Mouse (Mus musculus) stomach, postnatal 0 days (tissue): Measurements from ENCODE around the gene Capn10. TPM values are rescaled to one million over a fixed set of nuclear protein-coding genes. Genes with fewer than 3 reads are reported as not detected.

Source experiments
- ATAC-seq: fragments of 200-750 bp; cut with Nextera tagmentation; 2 replicates; pipeline ENCODE4 v1.8.0; 2017; ENCODE audit not compliant: low FRiP score, low TSS enrichment
- DNase-seq: peaks from one replicate; pipeline ENCODE4 v3.0.0-alpha.2; 2016; ENCODE audit warnings: low spot score
- H3K27ac ChIP-seq: fragments of 300-500 bp; sonication (generic); replicated peaks from 2 replicates; pipeline ENCODE4 v1.5.1; 2014; ENCODE audit warnings: mild to moderate bottlenecking, control low read depth
- H3K27me3 ChIP-seq: fragments of 300-500 bp; sonication (generic); 2 replicates; pipeline ENCODE4 v1.6.1; 2014; ENCODE audit warnings: low read length; ENCODE audit not compliant: control insufficient read depth, insufficient read depth
- H3K36me3 ChIP-seq: fragments of 300-500 bp; sonication (generic); 2 replicates; pipeline ENCODE4 v1.6.1; 2014; ENCODE audit warnings: low read length, mixed read lengths; ENCODE audit not compliant: control insufficient read depth, insufficient read depth
- H3K4me1 ChIP-seq: fragments of 300-500 bp; sonication (generic); replicated peaks from 2 replicates; pipeline ENCODE4 v1.6.1; 2014; ENCODE audit warnings: antibody characterized with exemption; ENCODE audit not compliant: control insufficient read depth, insufficient read depth
- H3K4me2 ChIP-seq: fragments of 300-500 bp; sonication (generic); replicated peaks from 2 replicates; pipeline ENCODE4 v1.6.1; 2014; ENCODE audit warnings: low read depth, mild to moderate bottlenecking, control low read depth, moderate library complexity
- H3K4me3 ChIP-seq: fragments of 300-500 bp; sonication (generic); 2 replicates; pipeline ENCODE4 v1.5.1; 2014; ENCODE audit warnings: low read depth, low read length, control low read depth
- H3K9ac ChIP-seq: fragments of 300-500 bp; sonication (generic); 2 replicates; pipeline ENCODE4 v1.6.1; 2014; ENCODE audit warnings: mild to moderate bottlenecking, low read length, control low read depth, mixed read lengths
- H3K9me3 ChIP-seq: fragments of 300-500 bp; sonication (generic); 2 replicates; pipeline ENCODE4 v1.6.1; 2016; ENCODE audit warnings: low read length; ENCODE audit not compliant: control insufficient read depth
- CTCF ChIP-seq: IDR thresholded peaks from 2 replicates; pipeline ENCODE4 v1.5.1; 2016; ENCODE audit warnings: antibody characterized with exemption, low read depth, mild to moderate bottlenecking, moderate library complexity
- EP300 ChIP-seq: optimal IDR thresholded peaks from 2 replicates; pipeline ENCODE3; 2016; ENCODE audit warnings: antibody characterized with exemption
- WGBS: fragments of 180-500 bp; shearing (Covaris S2); extraction: QIAGEN DNeasy Blood & Tissue Kit; methylation state at CpG from one replicate; pipeline ENCODE4 v1.1.7; 2014; 5-methylcytosine and 5-hydroxymethylcytosine counted together
- polyA plus RNA-seq: library from polyadenylated mRNA; unstranded; fragments of >200 nt; fragmentation: Nextera tagmentation; extraction: Ambion mirVana; gene quantifications from 2 replicates; pipeline ENCODE4 v1.2.1, GENCODE M21; 2015

The Capn10 gene
- polyA plus RNA-seq, 1 experiment from 2014 or later = 23.3 TPM

- Histone ChIP-seq H3K9ac (no peak overlapping the region), H3K9me3 (no peaks in the 10 kb centered on the region), H3K27me3 (no peaks in the 10 kb centered on the region), H3K4me3 (no peak overlapping the region), H3K27ac (no peak overlapping the region), H3K36me3 (no peaks in the 10 kb centered on the region), H3K4me1 (no peaks in the 10 kb centered on the region), H3K4me2 (no peak overlapping the region)
- 90% methylated on average over 17 of the region's 17 CpGs for WGBS
- DNase-seq (no peak), ATAC-seq (no peak)
- no peak for TF ChIP-seq CTCF
- no peak for TF ChIP-seq EP300
Observed at GRCm38 (mm10) chr1:92982931-92983605, 48.9 kb downstream of the Capn10 start.

DNA sequence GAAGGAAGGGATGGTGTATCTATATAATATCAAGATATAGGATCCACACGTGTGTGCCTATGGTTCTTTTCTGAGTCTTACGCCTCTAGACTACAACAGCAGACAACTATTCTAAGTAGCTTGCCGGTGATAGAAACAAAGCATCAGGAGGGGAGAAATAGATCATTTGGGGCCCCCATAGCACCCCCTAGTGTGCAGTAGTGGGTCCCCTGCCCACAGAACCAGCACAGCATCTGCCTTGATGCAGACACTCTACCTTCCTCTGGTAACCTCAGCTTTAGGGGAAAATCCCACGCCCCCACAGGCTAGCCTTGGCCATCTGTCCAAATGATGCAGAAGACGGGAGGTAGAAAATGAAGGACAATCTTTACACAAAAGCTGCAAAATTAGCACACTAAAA, 50.8 kb downstream of the Capn10 start:
- Histone ChIP-seq H3K4me3 (no peak overlapping the region), H3K4me1 (no peaks in the 10 kb centered on the region), H3K36me3 (no peaks in the 10 kb centered on the region), H3K4me2 (no peak overlapping the region), H3K9me3 (no peaks in the 10 kb centered on the region), H3K9ac (no peak overlapping the region), H3K27me3 (no peaks in the 10 kb centered on the region), H3K27ac (no peak overlapping the region)
- no peak for ATAC-seq
- TF ChIP-seq EP300 (no peak), CTCF (no peak)
- WGBS = 84% methylated on average over 5 of the region's 5 CpGs
- DNase-seq = no peak

DNA sequence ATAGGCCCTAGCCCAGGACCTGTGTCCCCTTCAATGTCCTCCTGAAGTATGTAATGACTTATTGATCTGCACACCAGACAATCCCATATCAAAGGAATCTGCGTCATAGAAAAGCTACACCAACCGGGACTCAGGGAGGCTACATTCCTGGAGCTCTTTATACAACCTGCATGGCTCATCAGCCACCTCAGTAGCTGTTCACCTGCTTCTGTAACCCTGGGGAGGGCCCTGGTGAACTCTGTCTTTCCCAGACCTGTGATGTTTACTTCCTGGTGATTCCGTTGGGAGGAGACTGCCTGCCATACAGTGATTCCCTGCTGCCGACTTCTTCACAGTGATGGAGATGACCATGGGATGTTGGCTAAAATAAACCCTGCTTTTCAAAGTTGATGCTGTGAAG, 54.7 kb downstream of the Capn10 start:
- Histone ChIP-seq H3K4me2 (no peak overlapping the region), H3K27me3 (no peaks in the 10 kb centered on the region), H3K27ac (no peak overlapping the region), H3K9me3 (no peaks in the 10 kb centered on the region), H3K4me3 (no peak overlapping the region), H3K36me3 (no peaks in the 10 kb centered on the region), H3K4me1 (no peaks in the 10 kb centered on the region), H3K9ac (no peak overlapping the region)
- no peak for TF ChIP-seq CTCF
- TF ChIP-seq EP300 = no peak
- 42% methylated on average over 4 of the region's 4 CpGs for WGBS
- no peak; the same call in 1 of the 2 replicates for ATAC-seq
- no peak for DNase-seq

DNA sequence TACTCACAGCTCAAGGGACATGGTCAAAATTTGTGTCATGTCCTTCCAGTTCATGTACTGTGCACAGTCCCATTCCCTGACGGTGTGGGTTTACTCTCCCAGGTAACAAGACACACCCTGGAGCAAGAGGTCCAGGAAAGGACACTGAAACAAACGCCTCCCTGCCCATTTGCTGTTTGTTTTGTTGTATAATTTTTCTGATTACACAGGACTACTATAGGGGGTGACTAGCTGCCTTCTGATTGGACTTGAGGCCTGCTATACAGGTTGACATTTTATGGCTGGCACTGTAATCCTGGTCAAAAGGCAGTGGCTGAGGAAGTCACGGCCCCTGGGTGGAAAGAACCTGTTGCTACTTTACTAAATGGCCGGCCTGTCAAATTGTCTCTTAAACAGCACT, 55.7 kb downstream of the Capn10 start:
- Histone ChIP-seq H3K4me3 (no peak overlapping the region), H3K27me3 (no peaks in the 10 kb centered on the region), H3K9ac (no peak overlapping the region), H3K9me3 (no peaks in the 10 kb centered on the region), H3K36me3 (no peaks in the 10 kb centered on the region), H3K4me2 (no peak overlapping the region), H3K27ac (no peak overlapping the region), H3K4me1 (no peaks in the 10 kb centered on the region)
- ATAC-seq (peak; percentile 83), DNase-seq (peak; percentile 36)
- no peak for TF ChIP-seq CTCF
- TF ChIP-seq EP300 = no peak
- WGBS = 39% methylated on average over 4 of the region's 4 CpGs

- H3K27me3 ChIP-seq = no peaks in the 10 kb centered on the region
- no peaks in the 10 kb centered on the region for H3K4me1 ChIP-seq
- no peak overlapping the region for H3K4me2 ChIP-seq
- 80% methylated on average over 6 of the region's 6 CpGs for WGBS
- H3K4me3 ChIP-seq = no peak overlapping the region
- ATAC-seq (no peak), DNase-seq (no peak)
- no peak overlapping the region for H3K9ac ChIP-seq
- H3K36me3 ChIP-seq = no peaks in the 10 kb centered on the region
- H3K9me3 ChIP-seq = no peaks in the 10 kb centered on the region
- no peak overlapping the region for H3K27ac ChIP-seq
- no peak for TF ChIP-seq CTCF
- TF ChIP-seq EP300 = no peak
Observed at GRCm38 (mm10) chr1:92992214-92992855, 58.2 kb downstream of the Capn10 start.

- no peak overlapping the region for H3K4me2 ChIP-seq
- no peak overlapping the region for H3K4me3 ChIP-seq
- no peaks in the 10 kb centered on the region for H3K36me3 ChIP-seq
- TF ChIP-seq CTCF (no peak), EP300 (no peak)
- H3K9ac ChIP-seq = no peak overlapping the region
- H3K4me1 ChIP-seq = no peaks in the 10 kb centered on the region
- no peak for ATAC-seq
- no peaks in the 10 kb centered on the region for H3K27me3 ChIP-seq
- no peaks in the 10 kb centered on the region for H3K9me3 ChIP-seq
- no peak for DNase-seq
- no peak overlapping the region for H3K27ac ChIP-seq
- 71% methylated on average over 2 of the region's 2 CpGs for WGBS
Observed at GRCm38 (mm10) chr1:92992880-92993279, 58.7 kb downstream of the Capn10 start.

Other genes with a start within 250 kb of the Capn10 start
- 14.0 and 15.5 TPM in 2 replicates for gene Gpc1, start 102.7 kb upstream of the Capn10 start, polyA plus RNA-seq
- 0.06 and 0.16 TPM in 2 replicates for gene Ankmy1, start 31.5 kb upstream of the Capn10 start, polyA plus RNA-seq
- 16.0 and 17.5 TPM in 2 replicates for gene Dusp28, start 27.4 kb upstream of the Capn10 start, polyA plus RNA-seq
- gene Rnpepl1, start 23.6 kb upstream of the Capn10 start, polyA plus RNA-seq = 36.7 and 42.7 TPM in 2 replicates
- 3.7 and 4.1 TPM in 2 replicates for gene Gpr35, start 16.5 kb downstream of the Capn10 start, polyA plus RNA-seq
- 0.12 TPM in 1 of 2 replicates, not detected in the other for gene Aqp12, start 72.0 kb downstream of the Capn10 start, polyA plus RNA-seq
- gene Kif1a, start 167.6 kb downstream of the Capn10 start, polyA plus RNA-seq = 7.7 and 9.6 TPM in 2 replicates
- 0.48 and 0.55 TPM in 2 replicates for gene Agxt, start 200.9 kb downstream of the Capn10 start, polyA plus RNA-seq
- gene 2310007B03Rik, start 226.6 kb downstream of the Capn10 start, polyA plus RNA-seq = 27.8 and 34.3 TPM in 2 replicates
- 0.04 and 0.06 TPM in 2 replicates for gene Crocc2, start 234.3 kb downstream of the Capn10 start, polyA plus RNA-seq